Mouse (Mus musculus) CD8-positive naive resting alpha-beta T cell, adult 2 months (primary cell): ENCODE results near the gene 4930550C14Rik.

Experiments
- DNase-seq, 2 experiments: peaks; one replicate each; pipeline ENCODE4 v3.0.0; 2022; ENCODE audit warnings: low read depth in 2 of 2, low spot score in 2 of 2

4930550C14Rik gene

GRCm38 (mm10) chr9:53404050-53404752, 2.1 kb downstream of the 4930550C14Rik start:
- DNase-seq = no peak

GRCm38 (mm10) chr9:53404753-53405722, 2.9 kb downstream of the 4930550C14Rik start:
- DNase-seq = peak; percentile 73 to 82

- no peak for DNase-seq
Measured at GRCm38 (mm10) chr9:53408548-53408947, 6.4 kb downstream of the 4930550C14Rik start.

- DNase-seq = no peak
Measured at GRCm38 (mm10) chr9:53408953-53409361, 6.8 kb downstream of the 4930550C14Rik start.

GRCm38 (mm10) chr9:53409427-53409826, 7.3 kb downstream of the 4930550C14Rik start:
- no peak for DNase-seq

- no peak for DNase-seq
Measured at GRCm38 (mm10) chr9:53422133-53422896, 20.2 kb downstream of the 4930550C14Rik start.

- DNase-seq = no peak
Measured at GRCm38 (mm10) chr9:53426726-53427125, 24.6 kb downstream of the 4930550C14Rik start.

GRCm38 (mm10) chr9:53427638-53428037, 25.5 kb downstream of the 4930550C14Rik start:
- DNase-seq = no peak

GRCm38 (mm10) chr9:53435830-53436570, 33.9 kb downstream of the 4930550C14Rik start:
- DNase-seq = no peak

GRCm38 (mm10) chr9:53450609-53451008, 48.5 kb downstream of the 4930550C14Rik start:
- DNase-seq = no peak

GRCm38 (mm10) chr9:53452038-53452437, 49.9 kb downstream of the 4930550C14Rik start:
- DNase-seq = no peak

GRCm38 (mm10) chr9:53472806-53473518, 70.8 kb downstream of the 4930550C14Rik start:
- DNase-seq = no peak
